Mouse (Mus musculus) lung, adult 2 months (tissue): Measurements from ENCODE around the gene D630003M21Rik.

ENCODE experiments used
- CTCF ChIP-seq: fragments of 200-500 bp; IDR thresholded peaks from 2 replicates; pipeline ENCODE4 v1.5.1; 2011; ENCODE audit warnings: mild to moderate bottlenecking, low read length, control low read depth; ENCODE audit not compliant: insufficient read depth
- POLR2A ChIP-seq: fragments of 200-500 bp; IDR thresholded peaks from 2 replicates; pipeline ENCODE4 v1.6.1; 2011; ENCODE audit warnings: low read depth, mild to moderate bottlenecking, control low read depth, low read length, borderline replicate concordance; ENCODE audit errors: extremely low read depth

DNA sequence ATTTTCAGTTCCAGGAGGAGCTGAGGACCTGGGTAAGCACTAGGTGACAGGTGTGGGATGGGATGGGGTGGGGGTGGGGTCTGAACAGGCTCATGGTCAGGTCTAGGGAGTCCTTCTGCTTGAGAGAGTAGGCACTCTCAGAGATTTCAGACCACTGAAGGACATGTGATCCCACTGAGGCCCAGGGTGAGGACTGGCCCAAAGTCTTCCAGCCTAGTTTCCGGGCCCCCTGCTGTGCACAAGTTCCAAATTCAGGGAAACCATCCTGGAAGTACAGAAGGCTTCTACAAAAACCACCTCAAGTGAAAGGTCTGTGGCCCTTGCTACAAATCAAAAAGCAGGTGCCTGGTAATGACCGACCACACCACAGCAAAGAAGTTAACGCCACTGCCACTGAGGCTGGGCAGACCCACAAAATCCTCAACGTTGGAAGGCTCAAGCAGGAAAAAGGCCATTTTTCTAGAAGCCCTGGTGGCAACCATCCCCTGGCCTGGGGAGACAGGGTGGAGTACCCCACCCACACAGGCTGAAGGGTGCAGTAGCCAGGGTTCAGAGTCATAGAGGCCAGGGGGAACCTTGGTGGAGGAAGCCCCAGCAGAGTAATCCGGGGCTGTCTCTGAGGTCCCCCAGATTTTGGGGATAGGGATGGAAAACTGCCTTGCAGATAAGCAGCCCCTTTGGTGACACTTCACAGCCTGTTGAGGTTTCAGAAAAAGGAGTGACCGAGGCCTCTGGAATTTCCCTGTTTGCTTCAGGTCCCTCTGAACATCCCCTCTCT is 84.1 kb downstream of the D630003M21Rik start:
- TF ChIP-seq POLR2A (no peak), CTCF (no peak)
